Mouse (Mus musculus): ENCODE data around the gene Pgls. TPM values are rescaled to one million over a fixed set of nuclear protein-coding genes. Genes with fewer than 3 reads are reported as not detected.
A peak's percentile ranks its signal among the peaks of the same experiment; 100 is the strongest.

The Pgls gene
- total and polyA plus RNA-seq, 2 experiments from 2014 or later: 212 to 425 TPM

DNA sequence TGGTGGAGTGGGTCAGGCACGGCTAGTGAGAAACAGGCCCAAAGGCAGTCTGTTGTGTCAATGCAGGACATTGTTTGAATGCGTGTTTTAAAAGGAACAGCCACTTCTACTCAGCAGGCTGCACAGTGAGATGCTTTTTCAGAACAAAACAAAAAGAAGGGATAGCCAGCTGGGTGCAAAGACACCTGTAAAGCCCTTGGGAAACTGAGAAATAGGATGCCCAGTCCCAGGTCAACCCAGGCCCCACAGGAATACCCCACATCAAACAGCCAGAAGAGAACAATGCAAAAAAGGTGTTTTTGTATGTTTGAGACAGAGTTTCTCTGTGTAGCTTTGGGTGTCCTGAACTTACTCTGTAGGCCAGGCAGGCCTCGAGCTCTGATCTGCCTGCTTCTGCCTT is 3.2 kb upstream of the Pgls start:
- Histone ChIP-seq H3K27me3 (ENCODE audit: control insufficient read depth, insufficient read depth, low read length) (no peaks in the 10 kb centered on the region), H3K9me3 (replicated peaks; ENCODE audit: control insufficient read depth, low read length) (no peaks in the 10 kb centered on the region), H3K36me3 (replicated peaks; ENCODE audit: control insufficient read depth, insufficient read depth, low read length) (peaks cover 25% of the 10 kb centered on the region), H3K27ac (ENCODE audit: low read depth) (no peak overlapping the region), H3K4me3 (ENCODE audit: low read depth, low read length) (no peak overlapping the region), H3K4me1 (ENCODE audit: control insufficient read depth, insufficient read depth) (peaks cover 18% of the 10 kb centered on the region), H3K4me2 (ENCODE audit: low read depth, low read length) (no peak overlapping the region), H3K9ac (replicated peaks; ENCODE audit: low read depth, low read length) (no peak overlapping the region)
- ATAC-seq (ENCODE audit: insufficient read depth, low read depth) (no peak), DNase-seq (ENCODE audit: low spot score) (no peak)
- 77% methylated on average over 3 of the region's 3 CpGs for WGBS
- TF ChIP-seq EP300 (IDR thresholded peaks at IDR 0.05; ENCODE audit: low read depth) (no peak), CTCF (IDR thresholded peaks at IDR 0.05; ENCODE audit: low read depth) (no peak)

DNA sequence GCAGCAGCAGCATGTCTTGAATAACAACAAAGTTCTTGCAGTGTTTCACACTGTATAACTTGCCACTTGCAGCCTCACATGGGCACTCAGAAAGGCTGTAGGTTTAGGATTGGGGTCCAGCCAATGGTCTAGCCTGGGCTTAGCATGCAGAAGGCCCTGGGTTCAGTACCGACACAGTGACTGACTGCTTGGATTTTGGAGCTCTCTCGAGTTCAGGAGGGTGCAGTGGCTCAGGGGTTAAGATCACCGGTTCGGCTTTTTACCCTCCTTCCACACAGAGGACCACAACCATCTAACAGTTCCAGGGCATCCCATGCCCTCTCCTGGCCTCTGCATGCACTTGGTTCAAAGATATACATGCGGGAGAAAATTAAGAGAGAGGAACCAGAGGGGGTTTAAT is 959 bp upstream of the Pgls start:
- no peak for DNase-seq (ENCODE audit: low spot score)
- Histone ChIP-seq H3K4me3 (ENCODE audit: low read depth, low read length) (peak overlapping the region; percentile 74), H3K27me3 (ENCODE audit: control insufficient read depth, insufficient read depth, low read length) (no peaks in the 10 kb centered on the region), H3K4me2 (ENCODE audit: low read depth, low read length) (peak overlapping the region; percentile 89), H3K4me1 (ENCODE audit: control insufficient read depth, insufficient read depth) (peaks cover 18% of the 10 kb centered on the region), H3K9me3 (replicated peaks; ENCODE audit: control insufficient read depth, low read length) (no peaks in the 10 kb centered on the region), H3K9ac (replicated peaks; ENCODE audit: low read depth, low read length) (peak overlapping the region; percentile 82), H3K36me3 (replicated peaks; ENCODE audit: control insufficient read depth, insufficient read depth, low read length) (peaks cover 3% of the 10 kb centered on the region), H3K27ac (ENCODE audit: low read depth) (peak overlapping the region; percentile 98)
- 26% methylated on average over 5 of the region's 5 CpGs for WGBS
- ATAC-seq (ENCODE audit: insufficient read depth, low read depth): no peak
- no peak for TF ChIP-seq EP300 (IDR thresholded peaks at IDR 0.05; ENCODE audit: low read depth)
- no peak for TF ChIP-seq CTCF (IDR thresholded peaks at IDR 0.05; ENCODE audit: low read depth)

DNA sequence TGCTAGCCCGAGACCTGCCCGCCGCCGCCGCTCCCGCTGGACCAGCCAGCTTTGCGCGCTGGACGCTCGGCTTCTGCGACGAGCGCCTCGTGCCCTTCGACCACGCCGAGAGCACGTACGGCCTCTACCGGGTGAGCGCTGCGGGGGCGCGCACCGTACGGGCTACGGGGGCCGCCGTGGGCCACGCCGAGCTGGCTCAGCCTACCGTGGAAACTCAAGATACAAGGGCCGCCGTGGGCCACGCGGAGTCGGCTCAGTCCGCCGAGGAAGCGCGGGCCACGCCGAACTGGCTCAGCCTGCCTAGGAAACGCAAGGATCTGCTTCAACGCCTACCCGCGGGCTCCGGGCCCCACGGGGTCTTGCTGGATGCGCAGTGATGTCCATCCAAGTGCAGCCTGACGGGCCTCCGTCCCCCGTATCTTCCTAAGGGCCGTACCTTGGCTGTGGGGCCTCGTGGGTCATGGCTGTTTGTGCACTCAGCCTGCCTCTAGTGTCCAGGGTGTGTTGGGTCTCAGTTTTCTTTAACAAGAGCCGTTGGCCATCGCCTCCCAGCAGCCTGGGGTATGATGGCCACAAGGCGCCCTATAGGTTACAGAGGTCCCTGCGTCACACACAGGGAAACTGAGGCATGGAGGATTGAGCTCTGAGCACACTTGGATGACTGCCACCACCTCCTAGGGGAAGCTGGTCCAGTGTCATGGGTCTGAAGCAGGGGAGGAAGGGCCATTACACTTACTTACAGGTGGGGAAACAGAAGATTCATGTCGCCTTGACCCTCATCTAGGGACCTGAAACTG is 596 bp downstream of the Pgls start:
- ATAC-seq (ENCODE audit: insufficient read depth, low read depth) (peak; percentile 81), DNase-seq (ENCODE audit: low spot score) (peak; percentile 63)
- Histone ChIP-seq H3K27me3 (ENCODE audit: control insufficient read depth, insufficient read depth, low read length) (no peaks in the 10 kb centered on the region), H3K36me3 (replicated peaks; ENCODE audit: control insufficient read depth, insufficient read depth, low read length) (no peaks in the 10 kb centered on the region), H3K4me3 (ENCODE audit: low read depth, low read length) (peak overlapping the region; percentile 74), H3K9ac (replicated peaks; ENCODE audit: low read depth, low read length) (peak overlapping the region; percentile 82), H3K4me1 (ENCODE audit: control insufficient read depth, insufficient read depth) (peaks cover 18% of the 10 kb centered on the region), H3K9me3 (replicated peaks; ENCODE audit: control insufficient read depth, low read length) (no peaks in the 10 kb centered on the region), H3K4me2 (ENCODE audit: low read depth, low read length) (peak overlapping the region; percentile 89), H3K27ac (ENCODE audit: low read depth) (peak overlapping the region; percentile 98)
- TF ChIP-seq EP300 (IDR thresholded peaks at IDR 0.05; ENCODE audit: low read depth) (no peak), CTCF (IDR thresholded peaks at IDR 0.05; ENCODE audit: low read depth) (0 out of 2 replicates have a peak, but pooled peaks have one; percentile 6)
- WGBS: 4% methylated on average over 60 of the region's 60 CpGs

DNA sequence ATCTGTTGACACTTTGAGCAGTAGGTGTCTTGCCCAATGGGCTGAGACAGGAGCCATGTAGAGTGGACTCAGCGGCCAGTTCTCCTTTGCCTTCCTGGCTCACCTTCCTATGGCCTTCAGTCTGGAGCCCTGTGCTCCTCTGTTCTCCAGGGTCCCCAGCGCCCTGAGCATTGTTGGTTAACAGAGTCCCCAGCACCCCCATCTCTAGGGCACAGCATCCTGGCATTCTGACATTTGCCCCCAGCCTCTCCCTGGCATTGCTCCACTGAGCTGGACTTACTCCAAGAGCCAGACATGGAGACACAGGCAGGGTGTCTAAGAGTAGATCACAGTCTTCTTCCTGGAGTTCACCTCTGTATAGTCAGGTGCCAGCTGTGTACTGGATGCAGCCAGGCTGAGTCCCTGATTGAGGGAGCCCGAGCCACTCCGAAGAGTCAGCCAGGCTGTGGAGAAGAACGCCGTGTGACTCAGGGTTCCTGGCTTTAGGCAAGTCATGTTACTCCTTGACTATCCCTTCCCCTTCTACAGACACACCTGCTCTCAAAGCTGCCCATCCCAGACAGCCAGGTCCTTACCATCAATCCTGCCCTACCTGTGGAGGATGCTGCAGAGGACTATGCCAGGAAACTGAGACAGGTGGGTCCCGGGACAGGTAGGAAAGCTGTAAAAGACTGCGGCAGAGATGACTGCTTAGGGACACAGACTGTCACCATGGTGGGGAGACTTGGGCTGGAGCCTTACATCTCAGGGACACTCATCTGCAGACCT is 1.8 kb downstream of the Pgls start:
- no peak for DNase-seq (ENCODE audit: low spot score)
- Histone ChIP-seq H3K27ac (ENCODE audit: low read depth) (no peak overlapping the region), H3K4me3 (ENCODE audit: low read depth, low read length) (no peak overlapping the region), H3K4me2 (ENCODE audit: low read depth, low read length) (no peak overlapping the region), H3K9me3 (replicated peaks; ENCODE audit: control insufficient read depth, low read length) (no peaks in the 10 kb centered on the region), H3K9ac (replicated peaks; ENCODE audit: low read depth, low read length) (no peak overlapping the region), H3K27me3 (ENCODE audit: control insufficient read depth, insufficient read depth, low read length) (no peaks in the 10 kb centered on the region), H3K4me1 (ENCODE audit: control insufficient read depth, insufficient read depth) (peaks cover 18% of the 10 kb centered on the region), H3K36me3 (replicated peaks; ENCODE audit: control insufficient read depth, insufficient read depth, low read length) (no peaks in the 10 kb centered on the region)
- TF ChIP-seq EP300 (IDR thresholded peaks at IDR 0.05; ENCODE audit: low read depth) (no peak), CTCF (IDR thresholded peaks at IDR 0.05; ENCODE audit: low read depth) (no peak)
- 91% methylated on average over 8 of the region's 8 CpGs for WGBS
- no peak for ATAC-seq (ENCODE audit: insufficient read depth, low read depth)

DNA sequence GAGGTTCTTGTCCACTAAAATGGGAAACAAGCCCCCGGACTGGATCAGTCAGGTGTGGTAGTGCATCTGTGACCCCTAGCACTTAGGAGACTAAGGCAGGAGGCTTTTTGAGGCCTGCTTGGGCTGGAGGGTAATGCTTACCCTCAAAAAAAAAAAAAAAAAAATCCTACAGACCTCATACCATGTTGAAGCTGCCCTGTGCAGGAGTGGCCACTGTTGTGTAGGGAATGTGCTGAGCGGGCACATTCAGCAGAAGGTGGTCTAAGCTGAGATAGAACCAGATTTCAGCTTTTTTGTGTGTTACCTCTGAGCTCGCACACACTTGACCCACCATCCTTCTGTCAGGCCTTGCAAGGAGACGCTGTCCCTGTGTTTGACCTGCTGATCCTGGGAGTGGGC is 2.3 kb downstream of the Pgls start:
- no peak overlapping the region for H3K27ac ChIP-seq (ENCODE audit: low read depth)
- peaks cover 18% of the 10 kb centered on the region for H3K4me1 ChIP-seq (ENCODE audit: control insufficient read depth, insufficient read depth)
- H3K9ac ChIP-seq (replicated peaks; ENCODE audit: low read depth, low read length): no peak overlapping the region
- 93% methylated on average over 4 of the region's 4 CpGs for WGBS
- ATAC-seq (ENCODE audit: insufficient read depth, low read depth) (no peak), DNase-seq (ENCODE audit: low spot score) (no peak)
- H3K4me3 ChIP-seq (ENCODE audit: low read depth, low read length): no peak overlapping the region
- H3K9me3 ChIP-seq (replicated peaks; ENCODE audit: control insufficient read depth, low read length): no peaks in the 10 kb centered on the region
- H3K36me3 ChIP-seq (replicated peaks; ENCODE audit: control insufficient read depth, insufficient read depth, low read length): no peaks in the 10 kb centered on the region
- TF ChIP-seq CTCF (IDR thresholded peaks at IDR 0.05; ENCODE audit: low read depth) (no peak), EP300 (IDR thresholded peaks at IDR 0.05; ENCODE audit: low read depth) (no peak)
- no peak overlapping the region for H3K4me2 ChIP-seq (ENCODE audit: low read depth, low read length)
- no peaks in the 10 kb centered on the region for H3K27me3 ChIP-seq (ENCODE audit: control insufficient read depth, insufficient read depth, low read length)

All from heart, postnatal 0 days (tissue).